Mouse (Mus musculus) brain, adult 2 months (tissue): ENCODE data around the gene Polr2h.
A peak's percentile ranks its signal among the peaks of the same experiment; 100 is the strongest.

Experiments used
- DNase-seq: peaks from one replicate; pipeline ENCODE4 v3.0.0; 2011; ENCODE audit warnings: low read depth, low spot score

Gene Polr2h

DNA sequence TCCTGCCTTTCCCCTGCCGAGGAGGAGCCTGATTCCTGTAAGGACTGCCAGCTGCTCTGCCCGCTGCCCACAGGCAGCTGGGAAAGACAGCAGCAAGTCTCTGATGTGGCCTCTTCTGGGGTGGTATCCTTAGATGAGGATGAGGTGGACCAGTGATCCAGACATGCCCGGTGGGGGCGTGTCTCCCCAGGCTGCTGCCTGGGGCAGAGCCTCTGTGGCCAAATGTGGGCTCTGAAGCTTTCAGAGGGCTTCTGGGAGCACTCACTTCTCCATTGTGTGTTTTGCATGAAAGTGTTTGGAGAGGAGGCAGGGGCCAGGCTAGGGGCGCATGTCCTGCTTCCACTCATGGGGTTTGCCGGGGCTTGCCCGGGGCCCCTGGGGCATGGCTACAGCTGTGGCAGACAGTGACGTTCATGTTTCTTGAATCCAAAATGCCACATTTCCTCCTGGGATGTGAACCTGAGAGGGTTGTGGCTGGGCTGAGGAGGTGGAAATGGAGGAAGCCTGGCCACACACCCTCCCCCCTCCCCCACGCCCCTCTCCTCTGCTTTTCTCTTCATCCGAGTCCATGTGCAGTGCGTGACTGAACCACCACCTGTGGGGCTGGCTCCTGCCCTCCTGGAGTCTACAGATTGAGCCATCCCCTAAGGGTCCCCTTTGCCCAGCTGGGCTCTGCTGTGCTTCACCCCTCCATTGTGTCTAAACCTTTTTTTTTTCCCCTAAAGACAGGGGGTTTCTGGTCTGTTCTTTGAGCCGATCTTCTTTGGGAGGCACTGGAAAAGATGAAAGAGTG is 15.5 kb upstream of the Polr2h start:
- DNase-seq = no peak

DNA sequence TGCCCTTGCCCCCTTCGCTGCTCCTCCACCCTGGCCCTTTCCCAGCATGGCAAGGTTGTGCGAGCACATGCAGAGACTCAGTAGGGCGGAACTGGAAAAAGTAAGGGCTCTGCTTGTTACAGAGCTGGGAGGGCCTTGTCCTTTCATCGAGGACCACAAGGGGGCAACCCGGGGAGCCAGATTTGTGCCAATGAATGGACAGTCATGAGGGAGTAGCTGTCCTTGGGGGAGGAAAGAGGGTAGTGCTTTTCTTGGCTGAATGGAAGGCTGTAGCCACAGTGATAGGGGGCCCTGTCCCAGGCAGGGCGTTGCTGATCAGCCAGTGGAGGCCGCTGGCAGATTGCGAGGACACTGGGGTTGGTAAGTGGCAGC is 15.0 kb upstream of the Polr2h start:
- DNase-seq = peak; percentile 78

DNA sequence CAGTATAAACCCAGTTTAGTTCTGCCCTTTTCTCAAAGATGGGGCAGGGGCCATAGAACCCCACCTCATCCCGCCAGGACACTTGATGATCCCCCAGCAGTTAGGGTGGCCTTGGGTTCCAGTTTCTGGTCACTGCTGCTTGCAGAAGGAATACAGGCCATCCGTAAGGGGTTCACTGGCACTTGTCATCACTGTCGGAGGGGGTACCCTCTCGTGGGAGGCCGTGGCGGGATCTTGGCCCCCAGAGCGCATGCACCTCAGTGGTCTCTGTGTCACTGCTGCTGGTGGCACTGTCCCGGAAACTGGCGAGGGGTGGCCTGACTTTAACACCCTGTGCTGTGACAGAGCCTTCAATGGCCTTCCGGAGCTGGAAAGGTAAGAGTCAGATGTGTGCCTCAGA is 14.4 kb upstream of the Polr2h start:
- DNase-seq = no peak

DNA sequence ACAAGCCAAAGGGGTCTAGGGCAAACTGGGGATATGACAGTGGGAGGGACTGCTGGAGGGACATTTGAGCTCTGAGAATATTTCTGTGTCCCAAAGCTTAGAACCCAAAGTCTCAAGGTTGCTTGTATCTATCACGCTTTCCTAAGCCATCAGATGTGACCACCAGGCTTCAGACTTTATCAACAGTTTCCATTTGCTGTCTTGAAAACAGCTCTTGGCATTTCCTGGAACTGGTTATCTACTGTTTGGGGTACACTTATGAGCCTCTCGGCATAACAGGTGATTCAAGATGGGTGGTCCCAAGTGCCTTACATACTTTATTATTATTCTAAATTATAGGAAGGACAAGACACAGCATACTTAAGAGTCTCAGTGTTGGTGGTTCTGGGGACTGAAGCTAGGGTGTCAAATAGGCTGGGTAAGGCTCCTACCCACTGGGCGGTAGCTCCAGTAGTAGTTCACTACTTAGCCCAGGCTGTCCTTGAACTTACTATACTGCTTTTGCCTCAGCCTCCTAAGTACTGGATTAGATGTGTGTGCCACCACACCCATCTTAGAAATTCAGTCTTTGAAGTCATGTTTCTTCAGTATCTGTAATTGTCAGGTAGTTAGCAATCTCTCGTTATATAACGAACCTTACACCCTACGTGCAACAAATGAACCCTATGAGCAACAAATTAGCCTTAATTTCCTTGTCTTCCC is 13.6 kb upstream of the Polr2h start:
- DNase-seq = no peak

DNA sequence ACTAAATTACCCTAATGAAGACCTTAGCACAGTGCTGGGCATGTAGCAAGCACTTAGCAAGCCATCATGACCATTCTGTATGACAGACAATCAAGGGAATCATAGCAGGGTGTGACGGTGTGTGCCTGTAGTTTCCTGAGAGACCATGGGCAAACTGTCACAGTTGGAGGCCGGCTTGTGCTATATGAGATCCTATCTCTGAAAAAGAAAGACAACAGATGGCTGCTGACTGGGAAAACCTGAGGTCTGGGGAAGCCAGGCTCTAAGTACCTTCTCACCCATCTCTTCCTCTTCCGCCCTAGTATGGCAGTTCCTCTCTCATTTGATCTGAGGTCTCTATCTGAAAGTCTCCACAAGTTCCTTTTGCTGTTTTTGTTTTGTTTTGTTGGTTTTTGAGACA is 11.7 kb upstream of the Polr2h start:
- DNase-seq = peak; percentile 70

DNA sequence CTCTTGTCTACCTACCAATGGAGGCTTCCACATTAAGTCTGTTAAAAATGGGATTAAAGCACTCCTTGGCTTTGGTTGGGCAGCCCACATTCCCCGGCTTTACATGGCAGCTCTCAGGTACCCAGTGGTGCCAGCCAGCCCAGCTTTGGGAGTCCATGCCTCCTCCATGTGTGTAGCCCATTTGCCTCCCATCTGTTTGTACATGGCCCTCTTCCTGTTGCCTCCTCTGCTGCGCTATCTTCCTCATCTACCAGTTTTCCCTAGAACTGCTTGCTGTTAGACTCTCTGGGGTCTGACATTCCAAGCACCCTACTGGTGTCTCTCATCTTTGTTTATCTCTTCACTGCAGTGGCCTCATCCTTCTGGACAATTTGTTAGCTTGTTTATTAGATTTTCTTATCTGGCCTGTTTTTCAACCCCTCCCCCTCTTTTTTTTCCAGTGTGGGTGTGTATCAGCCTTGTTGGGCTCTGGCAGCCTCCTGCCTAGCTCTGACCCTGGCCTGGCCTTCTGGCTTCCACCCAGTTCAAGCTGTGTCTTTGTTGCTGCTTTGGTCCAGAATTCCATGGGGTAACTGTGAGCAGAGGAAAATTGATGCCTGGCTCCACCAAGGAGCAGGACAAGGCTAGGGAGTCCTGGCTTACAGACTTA is 10.9 kb upstream of the Polr2h start:
- no peak for DNase-seq

DNA sequence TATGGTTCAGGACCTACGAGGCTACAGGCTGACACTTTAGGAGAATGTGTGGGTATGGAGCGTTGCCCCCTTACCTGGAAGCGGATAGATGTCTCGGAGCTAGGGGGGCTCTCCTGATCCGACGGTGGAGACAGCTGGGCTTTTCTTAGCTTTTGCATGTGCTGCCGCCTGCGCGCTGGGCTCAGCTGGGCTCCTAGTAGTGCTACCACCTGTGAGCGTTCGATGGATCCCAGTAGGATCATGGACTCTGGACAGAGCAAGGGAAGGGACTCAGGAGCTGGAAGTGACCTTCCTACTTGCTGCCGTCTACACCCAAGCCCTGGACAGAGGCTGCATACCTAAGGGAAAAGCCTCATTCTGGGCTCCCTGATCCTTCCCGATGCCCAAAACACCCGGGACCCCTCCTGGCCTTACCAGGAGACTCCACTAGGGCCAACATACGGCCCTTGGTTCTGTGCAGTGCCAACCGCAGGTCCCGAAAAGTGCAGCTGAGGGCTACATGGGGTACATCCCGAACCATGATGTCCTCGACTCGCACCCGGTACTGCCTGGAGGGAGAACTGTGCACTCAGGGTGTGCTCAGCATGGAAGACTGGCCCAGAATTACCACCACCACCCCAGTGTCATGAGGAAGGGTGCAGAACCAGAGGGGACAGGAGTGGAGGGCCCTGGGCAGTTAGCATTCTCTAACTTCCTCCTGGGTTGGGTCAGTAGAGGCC is 9.1 kb upstream of the Polr2h start:
- DNase-seq = no peak

DNA sequence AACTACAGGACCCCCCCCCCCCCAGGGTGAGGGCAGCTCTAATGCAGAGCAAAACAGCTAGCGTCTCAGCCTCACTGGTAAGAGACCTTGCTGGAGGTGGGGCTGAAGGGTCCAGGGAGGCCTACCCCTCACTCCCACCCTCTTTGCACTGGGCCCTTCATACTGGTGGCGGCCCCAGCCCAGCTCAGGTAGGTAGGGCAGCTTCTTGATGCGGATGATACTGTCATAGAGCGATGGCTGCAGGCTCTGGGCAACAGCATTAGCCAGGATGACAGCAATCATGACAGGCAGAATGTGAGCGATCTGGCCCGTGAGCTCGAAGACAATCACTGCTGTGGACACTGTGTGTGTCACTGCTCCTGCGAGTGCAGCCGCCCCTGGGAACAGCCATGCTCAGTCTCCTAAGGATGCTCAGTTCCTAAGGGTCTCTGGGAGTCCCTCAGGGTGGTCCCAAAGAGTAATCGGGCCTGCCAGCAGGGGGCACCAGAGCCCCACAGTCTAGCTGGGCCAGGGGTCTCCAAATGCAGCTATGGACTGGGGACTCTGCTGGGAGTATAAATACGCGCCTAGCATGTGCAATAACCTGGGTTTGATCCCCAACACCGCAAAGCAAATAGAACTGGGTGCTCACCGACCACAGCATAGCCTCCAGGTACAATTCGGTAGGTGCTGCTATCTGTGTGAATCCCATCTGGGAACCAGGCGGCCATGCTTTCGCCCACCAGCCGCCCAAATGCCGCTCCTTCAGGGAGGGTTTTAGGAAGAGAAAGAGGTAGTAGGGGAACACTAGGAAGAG is 8.3 kb upstream of the Polr2h start:
- DNase-seq = no peak

DNA sequence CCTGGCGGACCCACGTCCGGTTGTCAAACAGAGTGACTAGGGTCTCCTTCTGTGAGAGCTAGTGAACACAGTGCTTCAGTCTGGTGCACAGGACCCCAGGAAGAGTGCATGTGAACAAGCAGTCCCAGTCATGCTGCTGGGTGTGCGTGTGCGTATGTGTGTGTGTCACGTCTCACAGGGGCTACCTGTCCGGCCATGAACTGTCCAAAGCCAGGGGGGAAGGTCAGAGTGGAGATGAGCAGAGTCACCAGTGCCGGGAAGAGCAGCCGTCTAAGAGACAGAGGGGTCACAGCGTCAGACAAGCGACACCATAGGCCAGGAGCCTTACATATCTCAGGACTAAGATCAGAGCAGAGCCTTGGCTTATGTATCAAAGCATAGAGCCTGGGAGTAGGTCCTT is 7.1 kb upstream of the Polr2h start:
- no peak for DNase-seq

DNA sequence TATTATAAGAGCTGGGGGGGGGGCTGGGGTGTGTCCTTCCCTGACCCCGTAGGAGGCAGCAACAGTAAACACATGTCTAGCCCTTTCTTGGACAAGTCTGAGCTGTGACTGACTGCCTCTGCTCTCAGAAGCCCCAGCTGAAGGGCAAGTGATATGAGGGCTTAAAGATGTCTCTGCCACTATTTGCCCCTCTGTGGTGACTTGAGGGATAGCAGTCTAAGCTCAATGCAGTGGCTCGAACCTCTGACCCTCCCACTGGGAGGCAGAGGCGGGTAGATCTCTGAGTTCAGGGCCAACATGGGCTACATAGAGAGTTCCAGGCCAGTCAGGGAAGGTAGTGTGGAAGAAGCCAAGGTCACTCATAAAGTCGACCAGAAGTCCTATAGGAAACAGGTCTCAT is 6.7 kb upstream of the Polr2h start:
- no peak for DNase-seq

DNA sequence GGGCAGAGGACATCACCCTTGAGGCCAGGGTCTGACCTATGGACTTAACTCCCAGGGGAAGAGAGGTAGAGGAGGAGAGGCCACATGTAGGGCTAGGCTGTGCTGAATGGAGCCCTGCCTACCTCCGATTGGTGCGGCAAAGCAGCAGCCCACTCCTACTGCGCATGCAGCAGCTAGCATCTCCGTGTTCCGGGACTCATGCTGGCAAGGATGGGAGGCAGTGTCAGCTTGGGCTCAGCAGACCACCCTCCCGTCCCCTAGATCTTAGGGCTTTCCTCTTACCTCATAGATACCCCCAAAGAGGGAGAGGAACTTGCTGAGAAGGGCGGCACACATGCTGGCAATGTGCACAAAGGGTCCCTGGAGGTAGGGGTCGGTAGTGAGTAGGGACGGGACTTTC is 5.3 kb upstream of the Polr2h start:
- no peak for DNase-seq

DNA sequence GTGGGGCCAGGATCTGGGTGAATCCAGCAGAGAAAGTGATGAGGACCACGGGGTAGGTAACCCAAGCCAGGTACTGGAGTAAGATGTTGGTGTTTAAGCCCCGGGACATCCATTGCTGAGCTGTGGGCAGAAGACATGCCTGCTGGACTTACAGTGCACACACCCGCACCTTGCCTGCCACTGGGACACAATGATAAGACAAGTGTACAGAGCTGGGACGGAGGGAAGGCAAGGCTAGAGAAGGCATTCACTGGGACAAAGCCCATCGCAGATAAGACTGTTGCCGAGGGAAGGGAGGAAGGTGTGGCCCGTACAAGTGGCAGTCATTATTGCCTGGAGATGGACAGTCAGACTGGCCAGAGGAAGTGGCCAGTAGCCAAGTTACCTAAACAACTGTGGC is 4.6 kb upstream of the Polr2h start:
- DNase-seq = no peak

DNA sequence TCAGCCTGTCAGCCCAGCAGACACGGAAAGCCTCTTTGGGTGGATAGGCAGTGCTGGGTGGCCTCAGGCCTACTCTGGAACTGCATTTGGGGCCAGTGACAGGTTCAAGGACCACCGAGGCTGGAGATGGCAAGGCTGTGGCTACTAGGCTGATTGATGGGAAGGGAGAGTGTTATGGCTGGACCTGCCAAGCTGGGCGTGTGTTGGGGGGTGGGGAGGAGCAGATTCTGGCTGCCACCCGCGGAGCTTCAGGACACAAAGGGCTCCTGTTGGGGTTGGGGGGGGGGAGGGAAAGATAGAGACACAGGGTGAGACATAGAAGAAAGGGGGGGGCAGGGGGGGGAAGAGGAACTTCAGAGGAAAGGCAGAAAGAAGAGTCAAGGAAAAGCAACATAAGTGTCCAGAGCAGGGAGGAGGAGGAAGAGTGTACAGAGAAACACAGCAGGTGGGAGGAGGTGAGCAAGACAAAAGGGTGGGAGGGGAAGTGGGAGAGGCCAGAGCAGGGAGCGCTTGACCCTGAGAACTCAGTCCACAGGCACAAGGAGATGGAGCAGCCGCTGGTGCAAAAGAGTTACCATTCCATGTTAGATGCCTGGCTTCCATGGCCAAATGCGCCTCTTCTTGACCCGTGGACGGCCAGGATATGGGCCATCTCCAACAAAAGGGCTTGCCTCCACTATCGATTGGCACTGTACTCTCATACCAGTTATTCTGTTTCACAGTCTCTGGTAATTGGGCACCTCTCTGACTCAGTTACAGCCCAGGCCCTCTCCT is 3.0 kb upstream of the Polr2h start:
- no peak for DNase-seq

DNA sequence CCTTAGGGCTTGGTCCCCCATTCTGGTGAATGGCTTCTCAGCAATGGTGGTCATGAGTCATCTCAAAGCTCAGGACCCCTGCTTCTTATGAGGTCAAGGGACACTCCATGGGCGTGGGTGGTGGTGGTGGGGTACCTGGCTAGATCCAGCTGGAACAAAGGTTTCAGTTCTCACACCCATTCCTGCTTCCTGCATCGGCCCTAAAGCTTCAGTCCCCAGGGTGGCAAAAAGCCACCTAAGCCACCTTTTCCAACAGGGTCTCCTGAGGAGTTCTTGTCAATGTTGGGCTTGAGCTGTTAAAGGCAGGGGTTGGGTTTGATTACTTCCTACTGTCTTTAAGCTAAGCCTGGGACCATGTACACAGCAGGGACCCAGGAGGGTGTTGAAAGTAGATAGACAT is 2.3 kb upstream of the Polr2h start:
- DNase-seq = no peak

DNA sequence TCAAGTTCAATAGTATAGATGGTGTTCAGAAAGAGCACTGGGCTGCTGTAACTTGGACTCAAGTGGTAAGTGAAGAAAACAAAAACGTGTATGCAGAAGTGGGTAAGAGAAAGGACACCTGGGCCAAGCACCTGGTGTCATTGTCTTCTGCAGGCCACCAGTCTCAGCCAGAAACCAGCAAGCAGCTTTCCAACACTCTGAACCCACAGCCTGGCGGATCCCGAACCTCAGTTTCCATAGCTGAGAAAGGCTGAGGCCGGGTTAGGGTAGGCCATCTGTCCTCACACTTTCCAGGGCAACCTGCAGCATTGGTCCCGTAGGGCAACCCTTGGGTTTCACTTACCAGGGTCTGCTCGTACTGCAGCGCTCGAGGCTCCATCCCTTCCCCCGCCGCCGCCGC is 1.9 kb upstream of the Polr2h start:
- DNase-seq = no peak

DNA sequence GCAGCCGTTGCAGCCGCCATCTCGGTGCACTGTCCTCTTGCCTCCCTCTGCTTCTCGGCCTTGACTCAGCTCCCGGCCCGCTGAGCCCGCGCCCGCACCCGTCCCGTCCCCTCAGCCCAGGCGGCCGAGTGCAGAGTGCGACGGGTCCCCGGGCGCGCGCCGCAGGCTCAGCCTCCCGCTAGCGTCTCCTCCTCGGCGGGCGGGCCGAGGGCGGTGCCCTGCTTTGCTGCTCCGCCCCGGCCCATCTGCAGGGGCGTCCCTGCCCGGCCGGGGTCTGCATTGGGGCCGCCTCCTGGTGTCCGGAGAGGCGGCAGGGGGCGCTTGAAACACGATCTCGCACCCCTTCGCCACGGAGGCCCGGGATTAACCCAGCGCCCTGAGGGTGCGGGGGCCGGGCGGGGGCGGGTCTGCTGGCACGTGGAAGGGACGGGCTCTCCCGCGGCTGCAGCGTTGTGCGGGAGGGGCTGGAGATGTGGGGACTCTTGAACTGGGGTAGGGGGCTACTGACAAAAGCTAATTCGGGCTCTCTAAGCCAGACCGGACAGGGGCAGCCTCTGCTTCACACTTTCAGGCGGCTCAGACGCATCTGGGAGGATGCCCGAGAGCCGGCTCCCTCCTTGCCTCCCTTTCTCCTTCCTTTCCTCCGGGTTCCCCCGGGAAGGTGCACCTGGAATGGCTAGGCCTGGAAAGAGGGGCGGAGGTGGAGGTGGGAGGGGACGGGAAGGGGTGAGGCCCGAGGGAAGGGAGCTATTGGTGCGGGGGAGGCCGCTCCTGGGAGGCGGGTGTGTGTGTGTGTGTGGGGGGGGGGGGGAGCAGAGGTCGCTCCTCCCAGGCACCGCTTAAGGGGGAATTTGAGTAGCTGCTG is 1.3 kb upstream of the Polr2h start:
- DNase-seq = peak; percentile 86

DNA sequence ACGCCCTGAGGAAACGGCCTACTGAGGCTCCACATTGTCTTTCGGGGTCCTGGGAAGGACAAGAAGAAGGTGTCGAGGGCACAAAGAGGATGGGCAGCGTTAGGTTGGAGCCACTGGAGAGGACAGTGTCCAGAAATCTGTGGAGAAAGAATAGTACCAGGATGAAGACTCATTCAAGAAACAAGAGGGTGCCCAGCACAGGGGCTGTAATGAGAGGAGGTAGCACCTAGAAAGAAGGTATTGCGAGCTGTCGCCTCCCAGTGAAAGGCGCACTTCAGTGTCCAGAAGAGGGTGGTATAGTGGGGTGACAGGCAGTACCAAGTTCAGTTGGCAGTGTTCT is 654 bp upstream of the Polr2h start:
- DNase-seq = no peak

DNA sequence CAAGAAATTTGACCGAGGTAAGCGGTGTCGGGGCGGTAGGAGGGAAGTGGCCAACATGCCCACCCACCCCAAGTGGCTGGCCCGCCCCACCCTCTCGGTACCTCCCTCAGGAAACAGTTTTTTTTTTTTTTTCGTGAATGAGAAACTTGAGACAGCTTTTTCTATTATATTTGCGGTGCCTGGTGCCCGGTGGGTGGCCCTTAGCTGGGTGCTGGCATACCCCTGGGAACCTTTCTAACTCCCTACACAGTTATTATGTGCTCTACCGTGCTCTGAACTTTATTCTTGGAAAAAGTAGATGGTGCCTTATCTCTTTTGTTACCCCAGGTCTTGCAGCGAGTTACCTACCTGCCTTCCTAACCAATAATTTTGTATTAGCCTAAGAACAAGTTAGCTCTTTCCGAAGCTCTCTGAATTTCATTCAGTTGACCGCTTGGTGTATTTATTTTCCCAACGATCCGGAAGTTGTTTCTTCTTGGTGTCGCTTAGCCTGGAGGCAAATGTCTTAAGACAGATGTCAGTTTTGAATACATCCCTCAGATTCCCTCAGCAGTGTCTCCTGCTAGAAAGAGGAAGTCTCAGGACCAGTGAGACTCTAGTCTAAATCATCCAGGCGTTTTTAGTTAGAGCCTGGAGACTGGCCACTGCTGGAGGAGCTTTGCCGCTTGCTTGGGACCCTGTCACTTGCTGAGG is 659 bp downstream of the Polr2h start:
- DNase-seq = no peak

DNA sequence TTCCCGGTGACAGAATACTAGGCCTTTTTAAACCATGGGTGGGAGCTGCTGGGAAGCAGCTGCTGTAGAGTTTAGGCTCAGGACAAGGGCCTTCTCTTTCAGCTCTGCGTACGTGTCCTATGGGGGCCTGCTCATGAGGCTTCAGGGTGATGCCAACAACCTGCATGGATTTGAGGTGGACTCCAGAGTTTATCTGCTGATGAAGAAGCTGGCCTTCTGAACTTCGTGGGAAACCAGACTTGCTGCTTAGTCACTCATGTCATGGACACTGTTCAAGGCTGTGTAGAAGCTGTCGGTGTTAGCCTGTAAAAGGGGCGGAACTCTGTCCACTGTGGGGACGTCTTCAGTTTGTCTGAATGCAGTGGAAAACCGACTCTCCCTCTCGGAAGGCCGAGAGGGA is 4.3 kb downstream of the Polr2h start:
- DNase-seq = no peak
